In the genomic region with DNA sequence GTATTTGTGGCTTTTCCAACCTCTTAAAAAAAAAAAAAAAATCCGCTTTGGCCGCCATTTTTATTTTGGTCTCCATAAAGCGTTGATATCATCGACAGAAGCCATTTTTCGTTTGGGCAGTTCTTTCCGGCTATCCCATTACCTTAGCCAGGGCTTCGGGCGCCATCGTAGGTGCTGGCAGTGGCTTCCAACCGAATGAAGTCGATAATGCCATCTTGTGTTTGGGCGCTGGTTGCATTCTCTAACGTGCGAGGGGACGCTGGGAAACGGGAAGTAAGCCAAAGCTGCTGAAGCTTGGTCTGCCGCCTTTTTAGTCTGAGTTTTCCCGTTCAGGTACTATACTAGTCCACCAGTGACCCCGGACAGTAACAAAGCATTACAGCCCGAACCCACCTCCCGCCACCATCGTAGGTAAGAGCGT, we compare ENCODE assay signal across 8 mouse cellular contexts. TPM values are rescaled to one million over a fixed set of nuclear protein-coding genes. Genes with fewer than 3 reads are reported as not detected.
DNase-seq lines count a peak whose midpoint lies in the region; ATAC-seq lines count a peak whose summit lies in the region.

No protein-coding gene starts in this region.

- no peaks in the 10 kb centered on the region for H3K36me3 ChIP-seq in lung, embryonic 16.5 days (ENCODE audit: control insufficient read depth, insufficient read depth, low read length)

- peaks cover 9% of the 10 kb centered on the region for H3K4me1 ChIP-seq in lung, embryonic 16.5 days (replicated peaks; ENCODE audit: control insufficient read depth, insufficient read depth, low read length)

- H3K4me2 ChIP-seq in lung, embryonic 16.5 days (ENCODE audit: low read depth, low read length): peak overlapping the region; percentile 52

- ATAC-seq in hematopoietic stem cell, adult 5-6 weeks (replicated peaks in 1 of 2; ENCODE audit: insufficient read depth in 1 of 2, low FRiP score in 2 of 2, low TSS enrichment in 1 of 2, low read depth in 1 of 2, poor library complexity in 2 of 2, severe bottlenecking in 2 of 2): peak; percentile 85 to 86
- peak; percentile 85 for ATAC-seq in lung, embryonic 16.5 days (ENCODE audit: low read depth)

- peak overlapping the region; percentile 70 for H3K4me3 ChIP-seq in lung, embryonic 16.5 days (ENCODE audit: low read length)

- peak; percentile 95 for DNase-seq in MEL-GATA-1-ER (ENCODE audit: extremely low read depth, low read depth)
- DNase-seq in cerebellum, adult 8-10 months: peak; percentile 96
- peak; percentile 95 for DNase-seq in forelimb bud, embryonic 11.5 days (ENCODE audit: low read depth, low spot score)
- peak; percentile 99 for DNase-seq in layer of hippocampus, adult 9-10 months (ENCODE audit: low spot score)
- DNase-seq in ovary, postnatal 10 days (ENCODE audit: low spot score): peak; percentile 74
- peak; percentile 89 to 92 for DNase-seq in thymus, postnatal 10 days (ENCODE audit: low spot score in 2 of 2)

- H3K9ac ChIP-seq in lung, embryonic 16.5 days (ENCODE audit: low read length): peak overlapping the region; percentile 86

- H3K27me3 ChIP-seq in lung, embryonic 16.5 days (ENCODE audit: control insufficient read depth, insufficient read depth, low read depth, low read length): no peaks in the 10 kb centered on the region

- H3K9me3 ChIP-seq in lung, embryonic 16.5 days (ENCODE audit: control insufficient read depth, low read length): no peaks in the 10 kb centered on the region

- H3K27ac ChIP-seq in lung, embryonic 16.5 days (ENCODE audit: low read length): peak overlapping the region; percentile 69; the same call in 1 of the 2 replicates

- WGBS in lung, embryonic 16.5 days: under 1% methylated on average over 23 of the region's 23 CpGs

RNA-seq across cellular contexts. Expression of a gene that starts 0.8 kb away (rescaled TPM):
- 14.2 and 18.0 TPM in 2 replicates for total RNA-seq in hematopoietic stem cell, adult 5-6 weeks (2017)
- 27.9 and 28.9 TPM in 2 replicates for polyA plus RNA-seq in lung, embryonic 16.5 days (2015; fragmentation: Nextera tagmentation; extraction: Ambion mirVana)

RNA-seq across cellular contexts. Expression of a gene that starts 0.8 kb away (rescaled TPM):
- 7.1 and 10.8 TPM in 2 replicates for total RNA-seq in hematopoietic stem cell, adult 5-6 weeks (2017)
- 12.8 and 13.4 TPM in 2 replicates for polyA plus RNA-seq in lung, embryonic 16.5 days (2015; fragmentation: Nextera tagmentation; extraction: Ambion mirVana)

RNA-seq across cellular contexts. Expression of a gene that starts 0.9 kb away (rescaled TPM):
- total RNA-seq in hematopoietic stem cell, adult 5-6 weeks (2017): 6.5 and 6.8 TPM in 2 replicates
- 6.0 and 7.3 TPM in 2 replicates for polyA plus RNA-seq in lung, embryonic 16.5 days (2015; fragmentation: Nextera tagmentation; extraction: Ambion mirVana)

RNA-seq across cellular contexts. Expression of a gene that starts 6.5 kb away (rescaled TPM):
- total RNA-seq in hematopoietic stem cell, adult 5-6 weeks (2017): not detected in 2 replicates
- 31.8 and 41.3 TPM in 2 replicates for polyA plus RNA-seq in lung, embryonic 16.5 days (2015; fragmentation: Nextera tagmentation; extraction: Ambion mirVana)

Comparison
In these comparisons a context has a peak if more than half of its experiments do, and no peak if none do; other contexts are left out.
1. Peak in every context shown above with its lines: DNase-seq, ATAC-seq, H3K4me3 ChIP-seq and H3K27ac ChIP-seq.